Mouse (Mus musculus) adrenal gland, adult (tissue): ENCODE data around the gene Il10ra.

Experiments used
- DNase-seq, 2 experiments: peaks; one replicate each; pipeline ENCODE4 v3.0.0; 2022 to 2023; ENCODE audit warnings: low spot score in 1 of 2; ENCODE audit not compliant: inconsistent age in 2 of 2

Il10ra gene

DNA sequence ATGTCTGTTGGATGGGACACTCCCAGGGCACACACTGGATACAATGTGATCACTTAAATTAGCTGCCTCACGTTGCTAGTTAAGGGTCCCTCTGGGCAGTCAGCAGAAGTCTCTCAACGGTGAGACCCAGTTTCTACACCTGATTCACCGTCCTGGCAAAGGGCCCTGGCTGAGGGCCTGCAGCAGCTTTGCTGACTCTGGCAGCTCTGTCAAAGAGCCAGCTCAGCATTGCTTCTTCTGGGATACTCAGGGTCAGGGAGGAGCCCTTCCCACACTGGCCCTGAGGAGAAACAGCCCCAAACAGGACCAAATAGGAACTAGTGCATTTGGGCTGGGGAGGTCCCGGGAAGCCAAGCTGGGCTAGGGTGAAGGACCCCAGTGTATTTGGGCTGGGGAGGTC, 7.5 kb downstream of the Il10ra start:
- peak; percentile 67 to 90 for DNase-seq

DNA sequence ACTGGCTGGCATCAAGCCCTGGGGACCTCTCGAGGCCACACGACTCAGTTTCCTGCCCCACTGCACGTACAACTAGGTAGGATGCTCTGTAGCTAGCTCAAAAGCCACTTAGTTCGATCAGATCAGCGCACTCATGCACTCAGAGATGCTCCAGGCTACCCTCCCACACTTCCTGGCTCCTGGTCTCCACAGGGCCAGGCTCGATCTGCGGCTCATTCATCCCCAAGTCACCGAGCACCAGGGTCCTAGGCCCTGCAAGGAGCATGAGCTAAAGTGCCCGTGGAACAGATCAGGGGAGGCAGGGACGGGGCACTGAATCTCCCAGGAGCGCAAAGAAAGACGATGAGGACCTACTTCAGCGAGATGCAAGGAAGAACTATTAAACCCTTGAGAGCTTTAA, 9.9 kb downstream of the Il10ra start:
- DNase-seq: no peak

DNA sequence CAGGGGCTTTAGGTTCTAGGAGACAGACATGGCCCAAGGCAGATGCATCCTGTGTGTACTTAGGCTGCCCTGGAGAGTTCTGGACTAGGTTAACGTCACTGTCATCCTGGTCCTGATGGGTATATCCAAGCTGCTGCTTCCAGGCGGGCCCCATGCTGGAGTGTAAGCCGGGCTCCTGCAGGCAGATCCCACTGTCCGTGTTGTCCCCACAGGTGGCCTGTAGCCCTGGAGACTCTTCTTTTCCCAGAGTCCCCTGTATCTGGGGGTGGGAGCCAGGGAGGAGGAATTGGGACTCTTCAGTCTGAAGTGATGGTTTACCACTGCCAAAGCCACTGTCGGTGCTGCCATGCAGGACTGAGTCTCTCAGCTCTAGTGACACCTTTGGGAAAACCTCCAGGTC, 13.0 kb downstream of the Il10ra start:
- DNase-seq: no peak

DNA sequence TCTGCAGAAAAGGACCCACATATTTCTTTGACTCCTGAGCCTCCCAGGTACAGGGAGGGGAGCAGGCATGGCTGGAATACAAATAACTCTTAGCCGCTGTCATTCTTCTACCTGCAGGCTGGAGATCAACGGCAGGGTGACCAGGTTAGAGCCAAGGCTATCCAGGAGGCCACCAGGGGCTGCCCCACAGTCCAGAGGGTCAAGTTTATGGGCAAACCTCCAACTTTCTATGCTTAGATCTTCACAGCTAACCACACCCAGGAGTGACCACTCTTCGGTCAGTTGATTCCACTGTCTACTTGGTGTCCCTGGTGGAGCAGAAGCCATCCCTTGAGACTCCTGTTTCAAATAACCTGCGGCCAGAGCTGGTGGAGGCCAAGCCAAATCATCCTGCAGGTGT, 13.5 kb downstream of the Il10ra start:
- DNase-seq: no peak

DNA sequence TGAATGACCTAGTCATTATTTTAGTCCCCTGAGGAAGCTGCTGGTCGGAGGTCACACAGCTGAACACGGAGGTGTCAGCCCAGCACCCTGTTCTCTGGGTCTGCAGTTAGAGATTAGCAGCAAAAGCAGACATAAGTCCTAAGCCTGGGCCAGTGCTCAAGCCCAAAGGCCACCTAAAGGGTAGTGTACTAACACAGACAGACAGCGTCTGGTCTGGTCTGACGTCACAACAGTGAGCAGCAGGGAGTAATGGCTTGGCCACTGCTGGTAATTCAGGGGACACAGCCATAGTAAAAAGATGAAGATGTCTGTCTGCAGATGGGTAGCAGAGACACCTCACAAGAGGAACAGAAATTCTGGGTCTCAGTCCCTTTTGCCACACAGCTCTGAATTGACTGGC, 14.3 kb downstream of the Il10ra start:
- DNase-seq: no peak

DNA sequence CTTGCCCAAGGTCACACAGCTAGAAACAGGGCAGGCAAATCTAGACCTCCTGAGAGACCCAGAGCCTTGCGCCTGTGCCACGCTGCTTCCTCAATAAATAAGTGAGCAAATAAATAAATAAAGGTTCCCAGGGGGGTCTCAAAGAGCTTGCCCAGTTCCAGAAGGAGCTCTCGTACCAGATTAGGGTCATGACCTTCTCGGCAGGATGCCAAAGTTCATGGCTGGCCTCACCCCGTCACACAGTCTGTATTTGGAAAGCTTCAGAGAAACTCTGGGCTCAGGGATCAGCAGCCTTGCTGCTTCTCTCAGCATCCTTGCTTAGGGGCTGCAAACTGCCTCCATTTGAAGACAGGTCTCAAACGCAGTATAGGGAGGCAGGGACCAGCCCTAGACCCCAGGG, 14.9 kb downstream of the Il10ra start:
- no peak for DNase-seq

DNA sequence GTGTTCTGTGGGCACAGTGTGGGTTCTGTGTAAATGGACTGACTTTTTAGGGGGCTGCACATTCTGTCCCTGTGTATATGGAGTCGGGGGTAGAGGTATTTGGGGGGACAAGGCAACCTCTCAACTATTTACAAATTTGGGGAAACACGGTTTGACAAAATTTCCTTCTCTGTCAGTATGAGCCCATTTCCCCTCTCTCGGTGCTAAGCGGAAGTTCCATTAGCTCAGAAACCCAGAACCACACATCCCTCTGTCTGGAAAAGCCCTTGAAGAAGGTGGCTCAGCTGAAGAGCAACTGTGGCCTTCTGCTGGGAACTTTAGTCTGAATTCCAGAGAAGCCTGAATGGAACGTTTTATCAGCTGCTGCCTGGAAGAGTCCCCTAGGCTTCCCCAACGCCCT, 16.6 kb downstream of the Il10ra start:
- DNase-seq: no peak

DNA sequence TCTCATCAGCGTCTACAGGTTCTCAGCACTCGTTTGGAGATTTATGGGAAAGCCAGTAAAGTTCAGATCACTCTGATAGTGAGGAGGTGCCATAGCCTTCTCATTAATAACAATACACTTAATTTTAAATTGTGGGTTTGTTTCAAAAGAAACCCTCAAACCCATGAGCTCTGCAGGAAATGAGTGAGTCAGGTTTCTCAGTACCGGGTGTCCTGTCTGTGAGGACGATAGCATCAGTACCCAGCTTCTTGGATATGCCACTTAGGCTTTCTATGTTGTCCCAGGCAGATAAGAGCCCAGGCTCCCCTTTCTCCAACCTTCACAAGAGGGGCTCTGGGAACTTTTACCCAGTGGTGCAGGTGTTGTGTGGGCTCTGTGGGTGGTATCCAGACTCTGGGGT, 17.0 kb downstream of the Il10ra start:
- DNase-seq: no peak

DNA sequence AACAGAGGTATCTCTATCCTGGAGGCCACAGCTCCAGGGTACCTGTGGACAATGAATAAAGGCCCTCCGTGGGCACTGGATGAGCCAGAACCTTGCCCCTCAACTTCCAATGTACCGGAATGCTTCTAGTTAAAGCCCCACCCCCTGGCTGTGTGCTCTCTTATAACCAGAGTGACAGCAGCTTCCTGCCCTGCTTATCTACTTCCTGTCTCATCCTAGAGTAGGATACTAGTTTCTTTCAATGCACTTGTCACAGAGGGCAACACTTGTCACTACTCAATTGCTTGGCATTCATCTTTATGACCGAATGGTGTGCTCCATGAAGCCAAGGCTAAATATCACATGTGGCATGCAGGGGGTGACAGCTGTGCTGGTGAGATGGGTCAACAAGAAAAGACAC, 17.7 kb downstream of the Il10ra start:
- DNase-seq: no peak

DNA sequence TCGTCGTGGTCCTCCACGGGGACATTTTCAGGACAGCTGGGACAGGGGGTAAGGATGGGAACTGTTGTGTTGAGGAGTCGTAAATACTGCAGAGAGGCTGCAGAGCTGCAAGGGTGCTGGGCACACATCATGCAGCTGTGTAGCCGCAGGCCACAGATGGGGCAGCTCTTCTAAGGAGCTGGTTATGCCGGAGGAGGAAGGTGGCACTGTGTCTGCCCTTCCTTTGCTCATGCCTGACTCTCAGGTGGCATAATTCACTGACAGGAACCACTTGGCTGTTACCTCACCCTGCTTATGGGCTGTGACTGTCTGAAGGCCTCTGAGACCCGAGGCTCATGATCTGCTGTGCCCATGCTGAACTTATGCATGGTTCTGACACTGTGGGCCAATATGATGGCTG, 18.6 kb downstream of the Il10ra start:
- DNase-seq: no peak

DNA sequence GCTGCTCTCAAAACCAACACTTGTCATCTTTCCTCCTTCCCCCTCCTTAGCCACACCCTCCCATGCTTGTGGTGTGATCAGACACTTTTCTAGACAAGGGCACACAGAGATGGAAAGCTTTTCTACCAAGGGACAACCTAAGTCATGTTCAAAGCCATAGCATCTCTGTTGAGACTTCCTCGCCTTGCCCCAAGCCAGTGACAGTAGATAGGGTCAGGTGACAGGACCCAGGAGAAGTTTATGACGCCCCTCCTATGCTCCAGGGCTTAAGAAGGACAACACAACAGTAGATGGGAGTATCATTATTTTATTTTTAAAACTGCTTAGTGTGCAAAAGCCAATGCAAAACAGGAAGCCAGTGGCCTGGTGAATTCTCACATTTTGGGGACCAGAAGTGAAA, 21.4 kb downstream of the Il10ra start:
- peak in 1 of 2 experiments; percentile 32 for DNase-seq

DNA sequence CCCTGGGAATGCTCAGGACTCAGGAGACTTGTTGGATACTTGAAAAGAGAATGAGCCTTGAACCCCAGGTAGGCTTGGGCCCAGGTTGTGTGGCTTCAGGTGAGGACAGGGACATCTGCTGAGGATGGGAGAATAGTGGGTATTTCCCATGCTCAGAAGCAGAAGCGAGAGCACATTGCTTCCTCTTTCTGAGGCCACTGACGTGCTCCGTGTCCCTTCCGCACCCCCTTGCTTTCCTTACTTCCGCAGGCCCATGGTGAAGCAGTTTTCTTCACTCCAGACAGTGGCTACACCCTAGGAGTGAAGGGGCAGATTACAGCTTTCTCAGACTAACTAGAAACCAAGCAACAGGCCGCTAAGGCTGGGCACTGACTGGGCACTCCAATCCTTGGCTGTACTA, 22.9 kb downstream of the Il10ra start:
- DNase-seq: peak in 1 of 2 experiments; percentile 46

DNA sequence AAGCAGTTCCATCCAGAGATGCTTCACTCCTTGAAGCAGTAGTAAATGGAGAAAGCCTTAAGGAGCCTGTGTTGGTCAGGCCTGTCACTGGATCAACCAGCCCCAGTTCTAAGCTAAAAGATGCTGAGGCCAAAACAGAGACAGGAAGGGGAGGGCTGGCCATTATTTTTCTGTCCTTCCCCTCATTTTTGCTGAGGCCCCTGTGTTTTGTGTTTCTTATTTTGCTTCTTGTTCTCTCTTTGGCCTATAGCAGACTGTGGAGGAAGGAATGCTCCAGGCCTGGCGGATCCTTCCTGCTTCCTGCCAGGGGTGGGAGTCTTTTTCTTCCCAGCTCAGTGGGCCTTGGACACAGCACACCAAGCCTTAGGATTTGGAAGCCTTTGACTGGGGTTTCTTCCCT, 23.5 kb downstream of the Il10ra start:
- DNase-seq: no peak

DNA sequence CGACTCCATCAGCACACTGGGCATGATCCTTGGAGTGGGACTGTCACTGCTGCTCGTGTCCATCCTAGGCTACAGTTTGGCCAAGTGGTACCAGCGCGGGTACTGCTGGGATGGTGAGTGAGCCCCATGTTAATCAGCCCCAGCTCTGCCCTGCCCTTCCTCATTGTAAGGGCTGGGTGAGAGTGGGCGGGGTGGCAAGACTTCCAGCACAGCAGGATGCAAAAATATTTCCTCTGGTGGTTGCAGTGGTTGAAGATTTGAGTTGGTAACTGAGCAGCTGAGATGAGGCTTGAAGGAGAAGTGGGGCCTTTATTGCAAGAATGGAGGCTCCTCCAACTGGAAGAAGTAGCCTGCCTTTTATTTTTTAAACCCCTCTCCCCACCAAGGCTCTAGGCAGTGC, 27.6 kb downstream of the Il10ra start:
- no peak for DNase-seq

DNA sequence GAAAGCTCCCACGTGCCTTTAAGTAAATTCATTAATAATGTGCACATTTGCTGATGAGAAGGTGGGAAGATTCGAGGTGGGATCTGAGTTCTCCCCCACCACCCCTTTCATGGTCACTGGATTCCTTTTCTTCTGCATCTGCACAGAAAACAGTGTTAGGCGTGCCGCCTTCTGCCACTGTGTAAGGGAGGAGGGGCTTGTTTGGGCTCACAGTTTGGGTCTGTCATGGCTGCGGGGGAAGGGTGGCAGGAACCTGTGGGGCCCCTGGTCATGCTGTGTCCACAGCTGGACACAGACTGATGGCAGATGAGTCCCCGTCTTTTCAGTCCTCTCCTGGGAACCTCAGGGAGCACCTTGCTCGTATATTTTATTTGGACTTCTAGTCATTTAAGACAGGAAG, 32.2 kb downstream of the Il10ra start:
- no peak for DNase-seq

DNA sequence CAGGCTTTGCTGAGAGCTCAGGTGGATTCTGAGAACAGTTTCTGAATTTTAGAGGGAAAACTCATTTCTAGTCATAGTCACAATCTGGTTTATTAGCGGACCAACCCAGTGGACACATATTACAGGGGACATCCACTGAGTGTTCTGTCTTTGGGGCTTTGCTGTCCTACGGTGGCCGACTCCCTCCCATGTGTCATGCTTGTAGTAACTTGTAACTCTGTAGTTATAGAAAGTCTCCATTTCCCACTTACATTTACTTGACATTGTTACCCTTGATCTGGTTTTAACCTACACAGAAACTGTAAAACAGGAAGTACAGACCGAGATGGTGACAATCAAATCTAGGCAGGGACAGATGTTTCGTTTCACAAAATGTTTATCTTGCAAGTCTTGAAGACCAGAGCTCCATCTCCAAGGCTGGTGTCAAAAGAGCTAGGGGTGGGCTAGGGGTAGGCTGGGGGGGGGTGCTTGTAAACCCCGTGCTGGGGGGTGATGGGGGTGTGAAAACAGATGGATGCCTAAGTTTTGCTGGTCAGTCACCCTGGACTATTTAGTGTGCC, 33.2 kb downstream of the Il10ra start:
- no peak for DNase-seq

DNA sequence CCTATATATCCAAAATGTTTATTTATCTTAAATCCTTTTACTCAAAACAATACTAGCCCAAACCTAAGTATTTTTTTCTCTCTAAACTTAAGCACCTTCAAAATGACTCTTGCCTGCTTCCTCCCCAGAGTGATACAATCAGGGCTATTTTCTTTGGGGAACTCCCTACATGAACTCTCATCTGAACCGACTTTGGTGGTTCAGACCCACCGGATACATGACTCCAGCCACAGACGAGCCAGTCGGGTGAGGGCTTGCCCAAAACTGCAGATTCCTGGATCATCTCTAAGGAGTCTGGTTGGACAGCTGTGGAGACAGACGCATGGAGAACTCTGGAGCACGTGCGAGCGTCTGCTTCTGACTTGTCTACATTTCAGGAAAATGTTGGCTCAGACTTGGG, 39.6 kb downstream of the Il10ra start:
- DNase-seq: no peak

DNA sequence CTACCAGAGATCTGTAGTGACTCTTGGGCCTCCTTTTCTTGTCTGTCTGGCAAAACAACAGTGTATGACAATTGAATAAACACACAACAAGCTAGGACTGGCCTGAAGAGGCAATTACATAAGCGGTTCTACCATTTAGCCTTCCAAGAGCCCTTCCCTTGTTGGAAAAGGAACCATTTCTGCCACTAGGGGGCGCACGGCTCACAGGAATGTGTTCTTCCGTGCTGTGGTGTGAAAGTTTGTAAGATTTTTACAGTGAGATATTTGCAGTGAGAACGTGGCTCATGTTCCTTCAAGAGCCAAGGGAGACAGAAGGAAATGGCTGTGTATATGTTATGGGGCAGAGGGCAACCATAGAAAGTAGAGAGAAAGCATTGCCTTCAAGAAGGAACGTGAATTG, 47.4 kb downstream of the Il10ra start:
- DNase-seq: peak; percentile 83 to 96

DNA sequence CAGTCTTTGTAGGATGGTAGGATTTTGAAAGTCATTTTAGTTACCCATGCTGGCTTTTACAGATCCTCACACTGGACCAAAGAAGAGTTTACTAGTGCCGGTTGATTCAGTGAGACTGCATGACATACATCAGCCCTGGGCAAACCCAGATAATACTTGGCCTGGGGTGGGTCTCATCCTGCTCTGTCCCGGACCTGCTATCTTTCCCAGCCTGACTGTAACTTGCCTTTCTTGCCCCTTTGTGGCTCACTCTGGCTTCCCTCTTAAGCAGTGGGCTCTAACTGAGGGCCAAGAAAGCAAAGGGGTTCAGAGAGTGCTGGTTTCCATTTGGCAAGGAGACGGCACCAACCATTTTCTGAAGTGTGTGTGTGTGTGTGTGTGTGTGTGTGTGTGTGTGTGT, 49.3 kb downstream of the Il10ra start:
- DNase-seq: no peak

DNA sequence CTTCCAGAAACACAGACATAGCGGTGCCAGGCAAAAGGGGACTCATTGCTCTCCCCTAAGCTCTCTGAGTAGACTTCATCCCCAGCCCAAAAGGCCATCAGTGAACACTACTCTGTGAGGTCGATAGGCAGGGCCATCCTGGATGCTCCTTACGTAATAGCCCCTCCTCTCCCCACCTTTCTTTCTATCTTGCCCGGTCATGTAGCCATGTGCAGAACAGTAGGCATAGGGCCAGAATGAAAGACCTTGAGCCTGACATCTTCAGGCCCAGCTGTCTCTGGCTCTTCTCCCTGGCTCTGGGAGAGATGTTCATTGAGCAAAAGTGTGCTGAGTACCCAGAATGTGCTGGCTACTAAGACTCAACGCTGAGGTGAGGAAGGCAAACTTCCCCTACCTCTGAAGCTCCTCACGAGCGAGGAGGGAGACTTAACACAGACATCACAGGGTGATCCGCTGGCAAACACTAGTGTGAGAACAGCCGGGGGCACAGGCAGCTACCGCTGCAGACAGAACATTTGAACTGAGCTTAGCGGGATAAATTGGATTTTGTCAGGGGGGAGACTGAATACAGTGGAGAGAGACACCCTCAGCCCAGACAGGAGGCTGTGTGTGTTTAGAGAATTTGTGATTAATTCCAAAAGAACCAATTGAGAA, 53.3 kb downstream of the Il10ra start:
- DNase-seq: peak; percentile 29 to 61

DNA sequence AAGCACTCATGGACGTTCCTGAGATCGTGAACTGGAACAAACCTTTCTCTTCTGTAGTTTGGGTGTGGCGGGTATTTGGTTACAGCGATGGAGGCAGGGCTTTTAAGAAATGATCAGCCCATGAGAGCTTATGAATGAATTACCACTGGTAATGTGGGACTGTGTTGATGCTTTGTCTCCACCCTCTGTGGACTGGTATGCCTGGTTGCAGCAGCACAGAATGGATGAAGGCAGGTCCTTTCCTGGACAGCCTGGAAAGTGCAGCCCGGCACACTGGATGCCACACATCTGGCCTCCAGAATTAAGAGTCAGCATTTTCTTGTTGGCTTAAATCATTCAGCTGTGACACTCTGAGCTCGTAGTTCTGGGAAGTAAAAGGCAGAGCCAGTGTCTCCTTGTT, 56.9 kb downstream of the Il10ra start:
- no peak for DNase-seq

DNA sequence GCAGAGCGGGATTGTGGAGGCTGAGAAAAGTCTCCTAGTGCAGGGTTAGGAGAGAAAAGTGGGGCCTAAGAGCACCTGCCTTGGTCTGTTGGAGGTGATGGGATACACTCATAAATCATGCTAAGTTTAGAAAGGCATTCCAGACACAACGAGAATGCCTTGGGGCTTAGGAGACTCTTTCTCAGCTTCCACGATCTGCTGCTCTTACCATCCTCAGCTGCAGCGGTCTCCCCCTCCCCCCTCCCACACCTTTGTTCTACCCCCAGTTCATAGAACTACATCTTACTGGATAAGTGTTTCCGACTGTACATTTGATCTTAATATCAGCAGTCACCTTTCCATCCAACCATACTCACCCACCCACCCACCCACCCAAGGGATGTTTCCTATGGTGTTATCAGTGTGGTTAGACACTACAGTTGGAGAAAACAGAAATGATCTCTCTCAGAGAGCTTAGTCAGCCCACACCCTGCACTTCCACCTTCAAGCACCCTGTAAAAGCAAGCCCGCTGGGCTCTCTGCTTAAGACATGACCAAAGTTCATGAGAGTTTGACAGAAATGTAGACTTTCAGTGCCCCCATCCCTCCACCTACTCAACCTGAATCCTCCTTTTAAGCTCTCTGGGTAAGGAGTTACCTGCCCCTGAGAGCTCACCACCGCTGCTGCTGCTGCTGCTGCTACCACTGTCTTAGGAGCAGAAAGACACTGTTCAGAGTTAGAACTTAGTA, 61.8 kb downstream of the Il10ra start:
- no peak for DNase-seq

DNA sequence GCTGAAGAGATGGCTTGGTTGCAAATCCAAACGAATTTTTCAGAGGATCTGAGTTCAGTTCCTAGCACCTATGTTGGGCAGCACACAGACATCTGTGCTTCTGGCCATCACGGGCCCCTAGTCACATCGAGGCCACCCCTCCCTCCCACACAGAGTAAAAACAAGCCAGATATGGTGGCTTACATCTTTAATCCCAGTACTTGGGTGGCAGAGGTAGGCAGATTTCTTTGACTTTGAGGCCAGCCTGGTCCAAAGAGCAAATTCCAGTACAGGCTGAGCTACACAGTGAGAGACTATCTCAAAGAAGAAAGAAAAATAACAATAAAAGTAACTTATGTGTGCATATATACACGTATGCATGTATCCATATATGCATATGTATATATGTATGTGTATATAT, 62.8 kb downstream of the Il10ra start:
- no peak for DNase-seq
